ENCODE assay signal across 18 mouse cellular contexts in genomic region chr14:121261229-121261879, GRCm38 (mm10).
DNase-seq lines count a peak whose midpoint lies in the region; ATAC-seq lines count a peak whose summit lies in the region.
"Had no signal": no experiment of that assay in that cellular context is flagged by ENCODE, and none has a peak within 500 bp of the region (broad histone marks: within the 10 kb centered on the region; RNA-seq: fewer than 3 reads in every experiment).

No protein-coding gene starts in this region.

- ATAC-seq in kidney, embryonic 16.5 days (ENCODE audit: low FRiP score, low TSS enrichment), result no peak
- peak; percentile 58 for ATAC-seq in inflammation-experienced regulatory T-cells, adult 6 months
- ATAC-seq: intestine, postnatal 0 days had no signal

- H3K27me3 ChIP-seq in kidney, embryonic 16.5 days (ENCODE audit: insufficient read depth, low read length), result no peaks in the 10 kb centered on the region
- no peaks in the 10 kb centered on the region for H3K27me3 ChIP-seq in embryonic facial prominence, embryonic 10.5 days (replicated peaks; ENCODE audit: low read depth, poor library complexity, severe bottlenecking)
- H3K27me3 ChIP-seq: neural tube, embryonic 12.5 days had no signal

- 0 out of 2 replicates have a peak overlapping the region, but pooled peaks have one; percentile 12 for H3K27ac ChIP-seq in kidney, embryonic 16.5 days (ENCODE audit: low read length)
- H3K27ac ChIP-seq in embryonic facial prominence, embryonic 10.5 days (replicated peaks), result 0 out of 2 replicates have a peak overlapping the region, but pooled peaks have one; percentile 14
- H3K27ac ChIP-seq: forebrain, embryonic 10.5 days; hindbrain, embryonic 14.5 days; neural tube, embryonic 12.5 days had no signal

- no peak overlapping the region for H3K4me2 ChIP-seq in kidney, embryonic 16.5 days (replicated peaks; ENCODE audit: low read depth, low read length)
- H3K4me2 ChIP-seq: hindbrain, embryonic 14.5 days; neural tube, embryonic 12.5 days had no signal

- no peak overlapping the region for H3K4me3 ChIP-seq in kidney, embryonic 16.5 days (ENCODE audit: low read length)
- no peak overlapping the region for H3K4me3 ChIP-seq in embryonic facial prominence, embryonic 10.5 days
- H3K4me3 ChIP-seq: forebrain, embryonic 10.5 days; neural tube, embryonic 12.5 days had no signal

- peaks cover 34% of the 10 kb centered on the region for H3K36me3 ChIP-seq in kidney, embryonic 16.5 days (ENCODE audit: insufficient read depth, low read length)
- H3K36me3 ChIP-seq in embryonic facial prominence, embryonic 10.5 days (replicated peaks), result peaks cover 96% of the 10 kb centered on the region

- H3K9me3 ChIP-seq in kidney, embryonic 16.5 days (ENCODE audit: low read length), result no peaks in the 10 kb centered on the region
- H3K9me3 ChIP-seq in embryonic facial prominence, embryonic 10.5 days, result no peaks in the 10 kb centered on the region
- H3K9me3 ChIP-seq: forebrain, embryonic 10.5 days; neural tube, embryonic 12.5 days had no signal

- no peak for DNase-seq in kidney, adult 9 months
- DNase-seq in CD4-positive helper T cell, adult 2 months (ENCODE audit: low read depth, low spot score), result peak; percentile 40
- no peak for DNase-seq in embryonic facial prominence, embryonic 10.5 days (ENCODE audit: low spot score)
- DNase-seq in heart, postnatal 4 days, result no peak
- DNase-seq in layer of hippocampus, postnatal 25 days (ENCODE audit: extremely low spot score in 1 of 2, low spot score in 1 of 2), result no peak
- DNase-seq in right cerebral cortex, postnatal 4 days, result no peak
- DNase-seq: cerebellum, postnatal 10 days; embryo, embryonic 11 days; gastrocnemius, postnatal 36 days; kidney, postnatal 36 days; lung, adult 18-20 months; thymus, postnatal 36 days had no signal

- 74% methylated on average over 5 of the region's 5 CpGs for WGBS in kidney, embryonic 16.5 days
- 82% methylated on average over 5 of the region's 5 CpGs for WGBS in embryonic facial prominence, embryonic 10.5 days

- H3K4me1 ChIP-seq in kidney, embryonic 16.5 days (ENCODE audit: insufficient read depth, low read length), result 0 out of 2 replicates have a peak, but pooled peaks cover 2% of the 10 kb centered on the region
- H3K4me1 ChIP-seq in embryonic facial prominence, embryonic 10.5 days, result peaks cover 13% of the 10 kb centered on the region
- H3K4me1 ChIP-seq: neural tube, embryonic 12.5 days had no signal

- no peak overlapping the region for H3K9ac ChIP-seq in kidney, embryonic 16.5 days (replicated peaks; ENCODE audit: low read length)
- H3K9ac ChIP-seq: hindbrain, embryonic 14.5 days; neural tube, embryonic 12.5 days had no signal
